Mouse (Mus musculus): Measurements from ENCODE around the gene Csrp1.

GRCm38 (mm10) chr1:135688686-135689085 lies 31.2 kb upstream of the Csrp1 start:
- TF ChIP-seq CTCF (IDR thresholded peaks at IDR 0.05; ENCODE audit: borderline replicate concordance, control insufficient read depth, extremely low read depth, insufficient read depth, low read length, poor library complexity) (no peak), POLR2A (IDR thresholded peaks at IDR 0.05; ENCODE audit: control insufficient read depth, extremely low read depth, insufficient read depth, low read length, poor library complexity) (no peak)

All from thymus, adult 2 months (tissue).